ENCODE assay signal across 24 mouse cellular contexts in genomic region chr19:15214651-15215050, GRCm38 (mm10).
DNase-seq lines count a peak whose midpoint lies in the region; ATAC-seq and TF ChIP-seq lines count a peak whose summit lies in the region.
"Had no signal": no experiment of that assay in that cellular context is flagged by ENCODE, and none has a peak within 500 bp of the region (broad histone marks: within the 10 kb centered on the region; RNA-seq: fewer than 3 reads in every experiment).

No protein-coding gene starts in this region.

- no peak overlapping the region for H3K4me3 ChIP-seq in left cerebral cortex, adult 2 months
- H3K4me3 ChIP-seq: embryonic facial prominence, embryonic 12.5 days; forebrain, embryonic 13.5 days; heart, embryonic 10.5 days had no signal

- intact Hi-C loops in left cerebral cortex, adult 2 months (cut with DNase I), result loop anchor here (5.0 to 10.0 kb wide), 2 partner anchors 300 to 592 kb away; no protein-coding TSS in a partner anchor

- TF ChIP-seq CTCF in left cerebral cortex, adult 2 months (IDR thresholded peaks at IDR 0.05), result no peak

- DNase-seq in cerebellum, postnatal 25 days, result peak; percentile 5
- peak; percentile 30 for DNase-seq in frontal cortex, postnatal 36 days (ENCODE audit: low spot score in 2 of 2)
- no peak for DNase-seq in frontal cortex, postnatal 10 days (ENCODE audit: low spot score in 2 of 2)
- no peak for DNase-seq in left cerebral cortex, adult 2 months (ENCODE audit: extremely low spot score in 1 of 2, low spot score in 2 of 2)
- DNase-seq in left cerebral cortex, adult 11 months (ENCODE audit: low spot score), result no peak
- peak; percentile 57 for DNase-seq in brain, adult 2 months (ENCODE audit: low read depth, low spot score)
- no peak for DNase-seq in kidney, adult 11 months
- DNase-seq: adrenal gland, postnatal 14 days; cerebellum, adult 11 months; cerebellum, adult 9-10 months; gastrocnemius, postnatal 36 days; heart, adult 18-20 months; heart, postnatal 10 days; heart, postnatal 4 days; kidney, adult 9 months had no signal

- H3K27ac ChIP-seq in left cerebral cortex, adult 2 months, result peak overlapping the region; percentile 40; the same call in 1 of the 2 replicates
- H3K27ac ChIP-seq: embryonic facial prominence, embryonic 12.5 days; forebrain, embryonic 13.5 days; heart, embryonic 10.5 days; hindbrain, embryonic 14.5 days had no signal

- no peak for ATAC-seq in cerebellum, adult (ENCODE audit: insufficient number of reproducible peaks, low FRiP score, low TSS enrichment)
- ATAC-seq: activated CD4-positive, CD25-positive, alpha-beta regulatory T cell, adult 4 months; forebrain, embryonic 13.5 days; inflammation-experienced regulatory T-cells, adult 6 months; intestine, postnatal 0 days; Patski had no signal

Comparison
In these comparisons a context has a peak if more than half of its experiments do, and no peak if none do; other contexts are left out.
1. DNase-seq: peak in cerebellum, postnatal 25 days (2 of 2), frontal cortex, postnatal 36 days (2 of 2) and brain, adult 2 months (single experiment); none in frontal cortex, postnatal 10 days (0 of 2), left cerebral cortex, adult 2 months (0 of 2), left cerebral cortex, adult 11 months (single experiment) and kidney, adult 11 months (single experiment).